Mouse (Mus musculus) lung, postnatal 0 days (tissue): Measurements from ENCODE around the gene Hunk.

Experiments
- CTCF ChIP-seq: IDR thresholded peaks from 2 replicates; pipeline ENCODE4 v1.5.1; 2016; ENCODE audit warnings: antibody characterized with exemption, mild to moderate bottlenecking
- EP300 ChIP-seq: IDR thresholded peaks from 2 replicates; pipeline ENCODE4 v1.6.1; 2016; ENCODE audit warnings: antibody characterized with exemption, mild to moderate bottlenecking, control low read depth

GRCm38 (mm10) chr16:90421551-90421950, 35.7 kb downstream of the Hunk start:
- no peak for TF ChIP-seq EP300
- TF ChIP-seq CTCF: no peak
